Mouse (Mus musculus): ENCODE results near the gene Nbr1.

GRCm38 (mm10) chr11:101615380-101615779 lies 63.4 kb downstream of the Nbr1 start:
- no peak for TF ChIP-seq CTCF (IDR thresholded peaks at IDR 0.05; ENCODE audit: low read depth)
- no peak for TF ChIP-seq EP300 (IDR thresholded peaks at IDR 0.05; ENCODE audit: low read depth)

Data from heart, postnatal 0 days (tissue).